Mouse (Mus musculus) heart, embryonic 14.5 days (tissue): ENCODE measurements around the gene Fignl1. TPM values are rescaled to one million over a fixed set of nuclear protein-coding genes. Genes with fewer than 3 reads are reported as not detected.

ENCODE experiments used
- ATAC-seq: fragments of 200-750 bp; cut with Nextera tagmentation; 2 replicates; pipeline ENCODE4 v1.8.0; 2017; ENCODE audit warnings: low read depth, moderate TSS enrichment; ENCODE audit not compliant: insufficient number of reproducible peaks, insufficient read depth, low FRiP score
- H3K27ac ChIP-seq, 2 experiments: fragments of 200-500 bp in 1 of 2; fragments of 300-500 bp in 1 of 2; sonication (generic) in 1 of 2; replicated peaks in 1 of 2; 2 replicates each; pipeline ENCODE4 v1.5.1; 2012 to 2014; ENCODE audit warnings: low read depth in 2 of 2, low read length in 2 of 2, control low read depth in 1 of 2, mild to moderate bottlenecking in 1 of 2, mixed read lengths in 1 of 2; ENCODE audit not compliant: control insufficient read depth in 1 of 2, insufficient read depth in 1 of 2
- H3K27me3 ChIP-seq: fragments of 300-500 bp; sonication (generic); 2 replicates; pipeline ENCODE4 v1.6.1; 2014; ENCODE audit warnings: mild to moderate bottlenecking, low read length, control low read depth; ENCODE audit not compliant: control insufficient read depth, insufficient read depth
- H3K36me3 ChIP-seq: fragments of 300-500 bp; sonication (generic); 2 replicates; pipeline ENCODE4 v1.6.1; 2014; ENCODE audit warnings: mild to moderate bottlenecking, control low read depth, low read length, mixed read lengths; ENCODE audit not compliant: control insufficient read depth, insufficient read depth
- H3K4me1 ChIP-seq, 2 experiments: fragments of 200-500 bp in 1 of 2; fragments of 300-500 bp in 1 of 2; sonication (generic) in 1 of 2; 2 replicates each; pipeline ENCODE4 v1.6.1; 2012 to 2014; ENCODE audit warnings: low read length in 2 of 2, control low read depth in 1 of 2, mixed read lengths in 1 of 2; ENCODE audit not compliant: control insufficient read depth in 2 of 2, insufficient read depth in 2 of 2
- H3K4me2 ChIP-seq: fragments of 300-500 bp; sonication (generic); 2 replicates; pipeline ENCODE4 v1.6.1; 2014; ENCODE audit warnings: mild to moderate bottlenecking, low read length
- H3K4me3 ChIP-seq, 2 experiments: fragments of 200-500 bp in 1 of 2; fragments of 300-500 bp in 1 of 2; sonication (generic) in 1 of 2; 2 replicates each; pipeline ENCODE4 v1.5.1; 2012 to 2014; ENCODE audit warnings: low read length in 2 of 2, mild to moderate bottlenecking in 2 of 2, control low read depth in 1 of 2, low read depth in 1 of 2, moderate library complexity in 1 of 2; ENCODE audit not compliant: control insufficient read depth in 1 of 2, insufficient read depth in 1 of 2
- H3K9ac ChIP-seq: fragments of 300-500 bp; sonication (generic); 2 replicates; pipeline ENCODE4 v1.6.1; 2014; ENCODE audit warnings: mild to moderate bottlenecking, low read length
- H3K9me3 ChIP-seq: fragments of 300-500 bp; sonication (generic); 2 replicates; pipeline ENCODE4 v1.6.1; 2016; ENCODE audit warnings: low read length, control low read depth; ENCODE audit not compliant: control insufficient read depth
- WGBS: fragments of 180-500 bp; shearing (Covaris S2); extraction: QIAGEN DNeasy Blood & Tissue Kit; methylation state at CpG from one replicate; pipeline ENCODE4 v1.1.7; 2014; 5-methylcytosine and 5-hydroxymethylcytosine counted together
- polyA plus RNA-seq: library from polyadenylated mRNA; unstranded; fragments of >200 nt; fragmentation: Nextera tagmentation; extraction: Ambion mirVana; gene quantifications from 2 replicates; pipeline ENCODE4 v1.2.1, GENCODE M21; 2014

Gene Fignl1
- polyA plus RNA-seq, 1 experiment from 2014 or later, result 49.6 TPM

DNA sequence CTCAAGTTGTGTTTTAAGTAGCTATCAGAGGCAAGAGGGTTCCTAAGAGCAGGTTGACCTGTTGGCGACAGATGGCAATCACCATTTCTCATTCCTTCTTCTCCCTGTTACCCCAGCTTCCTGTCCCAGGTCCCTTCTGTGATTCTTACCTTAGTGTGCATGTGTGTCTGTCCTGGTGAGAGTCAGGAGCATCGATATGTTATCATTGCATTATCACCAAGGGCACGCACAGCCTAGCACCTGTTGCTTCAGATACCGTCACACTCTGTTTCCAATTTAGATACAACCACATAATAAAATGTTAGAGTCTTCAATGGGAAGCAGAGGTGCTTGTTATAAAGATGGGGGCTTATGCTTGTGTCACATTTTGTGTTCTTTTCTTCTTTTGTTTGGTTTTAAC is 36.6 kb downstream of the Fignl1 start:
- Histone ChIP-seq H3K9me3 (no peaks in the 10 kb centered on the region), H3K4me3 (no peak overlapping the region), H3K27ac (no peak overlapping the region), H3K4me1 (no peaks in the 10 kb centered on the region), H3K9ac (no peak overlapping the region), H3K36me3 (no peaks in the 10 kb centered on the region), H3K27me3 (no peaks in the 10 kb centered on the region), H3K4me2 (no peak overlapping the region)
- 69% methylated on average over 4 of the region's 4 CpGs for WGBS
- ATAC-seq, result no peak

DNA sequence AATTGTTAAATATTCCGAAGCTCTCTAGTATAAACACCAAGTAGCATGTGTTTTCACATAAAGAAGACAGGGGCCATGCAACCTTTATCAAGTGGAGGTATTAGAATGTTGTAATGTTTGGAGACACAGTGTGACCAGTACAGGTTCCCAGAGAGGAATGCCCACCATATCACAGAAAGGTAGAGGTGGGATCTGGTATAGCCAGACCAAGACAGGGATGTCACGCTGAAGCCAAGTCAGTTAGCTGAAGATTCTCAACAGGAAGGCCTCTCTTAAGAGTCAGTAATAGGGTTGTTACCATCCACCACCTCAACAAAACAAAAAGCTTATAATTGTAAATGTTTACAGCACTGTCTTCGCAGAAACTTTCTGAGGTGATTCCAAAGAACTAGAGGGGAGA is 38.1 kb downstream of the Fignl1 start:
- H3K4me3 ChIP-seq, result no peak overlapping the region
- no peak overlapping the region for H3K9ac ChIP-seq
- H3K4me2 ChIP-seq, result no peak overlapping the region
- 79% methylated on average over 3 of the region's 3 CpGs for WGBS
- H3K36me3 ChIP-seq, result no peaks in the 10 kb centered on the region
- no peaks in the 10 kb centered on the region for H3K9me3 ChIP-seq
- ATAC-seq, result no peak
- H3K4me1 ChIP-seq, result no peaks in the 10 kb centered on the region
- H3K27ac ChIP-seq, result no peak overlapping the region
- no peaks in the 10 kb centered on the region for H3K27me3 ChIP-seq

GRCm38 (mm10) chr11:11769281-11769680 is 39.5 kb downstream of the Fignl1 start:
- WGBS, result 88% methylated on average over 20 of the region's 20 CpGs
- no peaks in the 10 kb centered on the region for H3K36me3 ChIP-seq
- H3K9ac ChIP-seq, result no peak overlapping the region
- no peaks in the 10 kb centered on the region for H3K27me3 ChIP-seq
- H3K9me3 ChIP-seq, result no peaks in the 10 kb centered on the region
- no peak overlapping the region for H3K4me2 ChIP-seq
- no peak for ATAC-seq
- no peak overlapping the region for H3K27ac ChIP-seq
- H3K4me1 ChIP-seq, result no peaks in the 10 kb centered on the region
- no peak overlapping the region for H3K4me3 ChIP-seq

DNA sequence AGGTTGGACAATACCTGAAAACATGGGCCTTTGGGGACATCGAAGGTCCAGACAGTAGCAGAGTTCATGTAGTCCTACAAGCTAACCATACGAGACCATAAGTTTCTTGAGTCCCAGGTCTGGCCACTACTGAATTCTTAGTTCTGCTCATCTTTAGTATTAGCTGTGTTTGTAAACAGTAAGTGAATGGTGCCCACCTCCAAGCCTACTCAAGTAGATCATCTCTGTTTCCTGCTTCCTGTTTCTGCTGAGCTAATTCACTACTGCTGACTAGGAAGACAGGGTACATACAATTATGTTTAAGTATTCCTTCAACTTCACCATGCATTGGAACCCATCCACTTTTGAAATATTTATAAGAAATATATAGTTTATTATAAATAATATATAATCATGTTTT is 40.7 kb downstream of the Fignl1 start:
- Histone ChIP-seq H3K9me3 (no peaks in the 10 kb centered on the region), H3K27ac (no peak overlapping the region), H3K27me3 (no peaks in the 10 kb centered on the region), H3K9ac (no peak overlapping the region), H3K4me1 (no peaks in the 10 kb centered on the region), H3K4me2 (no peak overlapping the region), H3K36me3 (no peaks in the 10 kb centered on the region), H3K4me3 (no peak overlapping the region)
- 87% methylated on average over 2 of the region's 2 CpGs for WGBS
- ATAC-seq, result no peak

DNA sequence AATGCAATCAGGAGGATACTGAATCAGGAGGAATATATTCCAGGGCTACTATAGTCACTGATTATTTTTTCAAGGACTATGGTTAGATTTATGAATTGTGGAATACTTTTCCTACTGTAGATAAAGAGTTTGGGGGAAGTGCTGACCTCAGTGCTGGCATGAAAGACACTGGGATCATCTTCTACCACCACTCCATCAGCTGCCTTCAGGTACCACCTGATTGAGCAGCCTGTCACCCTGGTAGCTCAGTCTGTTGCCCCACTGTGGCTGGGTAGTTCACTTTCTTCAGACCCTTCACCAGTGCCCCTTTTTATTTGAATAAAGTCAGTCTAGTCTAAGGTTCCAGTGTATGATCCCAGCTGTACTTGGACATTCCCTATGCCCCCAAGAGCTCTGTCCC is 42.0 kb downstream of the Fignl1 start:
- no peak overlapping the region for H3K4me2 ChIP-seq

DNA sequence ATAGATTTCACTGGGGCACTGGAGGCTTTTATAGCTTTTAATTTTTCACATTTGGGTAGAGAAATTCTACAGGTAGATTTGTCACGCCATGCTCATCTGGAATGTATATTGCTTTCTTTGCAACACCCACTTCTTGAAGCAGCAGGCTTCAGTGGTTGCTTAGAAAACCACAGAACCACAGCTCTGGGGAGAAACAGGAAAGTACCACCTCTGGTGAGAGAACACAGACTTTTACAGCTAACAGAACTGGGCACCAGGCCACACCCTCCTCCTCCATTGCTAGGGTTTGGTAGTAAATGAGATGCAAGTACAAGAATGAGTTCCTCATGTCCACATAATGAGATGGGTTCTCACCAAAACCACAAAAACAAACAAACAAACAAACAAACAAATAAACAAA is 42.7 kb downstream of the Fignl1 start:
- no peak overlapping the region for H3K4me3 ChIP-seq
- no peaks in the 10 kb centered on the region for H3K36me3 ChIP-seq
- ATAC-seq, result no peak
- no peak overlapping the region for H3K27ac ChIP-seq
- no peaks in the 10 kb centered on the region for H3K4me1 ChIP-seq
- 86% methylated on average over 1 of the region's 1 CpGs for WGBS
- H3K27me3 ChIP-seq, result no peaks in the 10 kb centered on the region
- H3K9ac ChIP-seq, result no peak overlapping the region
- H3K9me3 ChIP-seq, result no peaks in the 10 kb centered on the region
- no peak overlapping the region for H3K4me2 ChIP-seq

More for the DNA sequence above, 42.0 kb downstream of the Fignl1 start:
- no peaks in the 10 kb centered on the region for H3K27me3 ChIP-seq
- ATAC-seq, result no peak
- no peak overlapping the region for H3K4me3 ChIP-seq
- no peaks in the 10 kb centered on the region for H3K4me1 ChIP-seq
- no peak overlapping the region for H3K9ac ChIP-seq
- no peaks in the 10 kb centered on the region for H3K9me3 ChIP-seq
- no peak overlapping the region for H3K27ac ChIP-seq
- H3K36me3 ChIP-seq, result no peaks in the 10 kb centered on the region

DNA sequence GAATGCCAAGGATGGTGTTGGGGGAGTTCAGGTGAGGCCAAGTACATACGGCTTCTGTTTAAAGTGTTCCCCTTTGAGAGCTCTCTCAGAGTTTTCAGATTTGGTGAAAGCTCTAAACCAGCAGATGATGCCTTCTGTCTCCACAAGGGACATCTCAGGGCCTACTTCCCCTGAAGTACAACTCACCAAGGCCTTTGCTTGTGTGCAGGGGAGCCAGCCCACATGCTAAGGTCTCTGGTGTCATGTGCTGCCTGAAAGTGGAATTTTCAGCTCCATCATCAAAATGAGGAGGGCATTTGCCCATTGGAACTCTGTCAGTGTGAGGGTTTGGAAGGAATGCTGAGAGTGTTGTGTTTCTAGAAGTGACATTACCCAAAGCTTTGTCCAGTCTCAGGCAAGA is 43.3 kb downstream of the Fignl1 start:
- H3K9me3 ChIP-seq, result no peaks in the 10 kb centered on the region
- no peak overlapping the region for H3K9ac ChIP-seq
- no peaks in the 10 kb centered on the region for H3K36me3 ChIP-seq
- WGBS, result 72% methylated on average over 1 of the region's 1 CpGs
- H3K4me2 ChIP-seq, result no peak overlapping the region
- H3K27me3 ChIP-seq, result no peaks in the 10 kb centered on the region
- no peaks in the 10 kb centered on the region for H3K4me1 ChIP-seq
- H3K4me3 ChIP-seq, result no peak overlapping the region
- no peak overlapping the region for H3K27ac ChIP-seq
- ATAC-seq, result no peak

DNA sequence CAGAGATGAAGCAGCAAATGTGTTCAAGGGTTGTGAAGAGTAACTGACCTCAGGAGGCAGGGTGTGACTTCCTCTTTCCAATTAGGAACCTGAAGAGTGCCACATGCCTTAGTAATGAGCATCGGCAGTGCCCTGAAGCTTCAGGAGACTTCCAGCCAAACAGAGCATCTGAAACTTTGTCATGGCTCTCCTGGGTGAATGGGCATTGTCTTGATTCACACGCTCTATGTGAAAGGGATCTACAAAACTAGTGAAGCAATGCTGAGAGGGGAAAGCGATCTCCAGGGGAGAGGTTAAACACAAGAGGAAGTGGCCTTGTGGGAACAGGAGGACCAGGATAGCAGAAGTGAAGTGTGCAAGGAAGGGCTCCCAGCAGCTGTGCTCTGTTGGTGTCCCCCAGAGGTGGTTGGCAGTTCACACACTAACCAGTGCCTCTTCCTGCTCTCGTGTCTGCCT is 45.5 kb downstream of the Fignl1 start:
- no peaks in the 10 kb centered on the region for H3K36me3 ChIP-seq
- no peak overlapping the region for H3K4me3 ChIP-seq
- no peak overlapping the region for H3K27ac ChIP-seq
- H3K4me1 ChIP-seq, result no peaks in the 10 kb centered on the region
- H3K9me3 ChIP-seq, result no peaks in the 10 kb centered on the region
- ATAC-seq, result no peak
- WGBS, result 66% methylated on average over 4 of the region's 4 CpGs
- H3K9ac ChIP-seq, result no peak overlapping the region
- H3K27me3 ChIP-seq, result no peaks in the 10 kb centered on the region
- H3K4me2 ChIP-seq, result no peak overlapping the region
